Mouse (Mus musculus): ENCODE data around the gene Ptpn22.

DNA sequence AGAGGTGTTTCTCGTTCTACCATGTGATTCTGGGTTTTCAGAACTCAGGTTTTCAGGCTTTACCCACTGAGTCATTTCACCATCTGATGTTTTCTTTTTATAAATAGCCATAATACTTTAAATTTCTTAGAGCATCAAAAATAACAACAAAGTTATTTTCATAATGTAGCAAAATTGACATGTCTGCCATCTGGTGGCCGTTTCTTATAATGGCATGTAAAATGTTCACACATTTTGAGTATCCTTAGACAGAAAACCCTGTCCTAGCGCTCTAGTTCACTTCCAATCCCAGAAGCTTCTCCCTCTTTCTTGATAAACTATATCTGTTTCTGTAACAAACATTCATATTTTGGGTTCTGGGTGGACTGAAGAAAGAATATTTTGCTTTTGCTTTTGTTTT lies 28.0 kb downstream of the Ptpn22 start:
- no peak for TF ChIP-seq POLR2A (IDR thresholded peaks at IDR 0.05; ENCODE audit: low read depth, low read length)
- TF ChIP-seq CTCF (IDR thresholded peaks at IDR 0.05; ENCODE audit: extremely low read depth, insufficient read length, insufficient replicate concordance, low read depth, low read length), result no peak
